Mouse (Mus musculus) kidney, postnatal 4 days (tissue): ENCODE measurements around the gene Gm9376.

Experiments
- DNase-seq, 2 experiments: peaks; one replicate each; pipeline ENCODE4 v3.0.0; 2021; ENCODE audit warnings: mixed read lengths in 2 of 2

Gm9376 gene

DNA sequence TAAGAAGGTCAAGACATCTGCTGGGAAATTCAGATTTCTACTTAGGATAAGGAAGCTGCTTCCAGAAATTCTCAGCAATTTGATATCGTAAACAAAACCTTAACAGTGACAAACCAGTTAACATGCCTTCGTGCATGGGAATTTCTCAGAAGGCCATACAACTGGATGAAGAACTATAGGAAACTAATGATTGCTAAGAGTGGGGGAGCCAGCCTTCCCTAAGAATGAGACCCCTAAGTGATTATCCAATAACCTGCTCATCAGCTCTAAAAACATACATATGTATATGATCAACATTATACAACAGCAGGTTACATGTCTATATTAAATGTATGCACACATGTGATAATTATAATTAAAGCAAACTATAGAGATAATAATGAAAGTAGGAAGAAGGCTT lies at the start of gene Gm9376:
Gene Gm9376 (plus strand): TSS at position 301 of the 400 bp plus-strand sequence.
- no peak for DNase-seq

- DNase-seq: no peak
Measured at GRCm38 (mm10) chr14:118220885-118221284, 45.9 kb upstream of the Gm9376 start.

- DNase-seq: no peak
Measured at GRCm38 (mm10) chr14:118225061-118225743, 41.6 kb upstream of the Gm9376 start.

DNA sequence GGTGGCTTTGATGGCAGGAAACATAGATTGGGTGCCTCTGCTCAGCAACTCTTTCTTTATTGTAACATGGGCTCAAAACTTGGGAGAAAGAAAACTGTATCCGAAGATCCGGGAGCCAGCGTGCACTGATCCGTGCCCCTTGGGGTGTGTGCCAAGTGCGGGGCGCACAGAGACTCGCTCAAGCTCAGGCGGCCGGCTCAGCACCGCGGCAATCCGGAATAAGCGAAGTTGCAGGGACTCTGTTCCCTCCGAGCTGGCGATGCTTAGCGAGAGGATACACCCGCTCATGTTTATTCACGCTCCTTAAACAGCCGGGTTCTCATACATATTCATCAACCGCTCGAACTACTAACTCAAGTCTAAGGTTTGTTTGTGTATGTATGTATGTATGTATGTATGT lies 40.8 kb upstream of the Gm9376 start:
- DNase-seq: peak; percentile 35 to 53

- no peak for DNase-seq
Measured at GRCm38 (mm10) chr14:118226471-118227155, 40.1 kb upstream of the Gm9376 start.

DNA sequence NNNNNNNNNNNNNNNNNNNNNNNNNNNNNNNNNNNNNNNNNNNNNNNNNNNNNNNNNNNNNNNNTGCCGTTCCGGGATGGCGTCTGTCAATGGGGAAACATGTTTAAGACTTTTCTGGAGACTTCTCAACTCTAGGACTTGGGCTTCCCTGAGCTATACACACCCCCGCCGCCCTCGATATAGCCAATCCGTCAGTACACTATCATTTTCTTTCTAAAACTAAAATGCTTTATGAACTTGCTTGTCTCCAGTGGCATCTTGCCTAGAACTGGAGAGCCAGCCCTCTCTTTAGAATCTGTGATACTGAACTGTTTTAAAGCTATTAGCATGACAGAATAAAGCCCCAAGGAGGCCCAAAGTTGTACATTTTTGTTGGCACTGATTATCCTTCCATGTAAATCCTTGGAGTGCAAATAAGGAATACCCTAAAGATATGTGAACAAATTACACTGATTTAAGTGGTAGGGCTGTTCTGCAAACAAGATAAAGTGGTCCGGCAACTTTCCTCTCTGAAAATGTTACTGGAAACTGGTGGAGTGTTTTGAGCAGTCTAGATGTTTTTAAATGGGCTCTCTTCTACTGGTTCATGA lies 34.3 kb upstream of the Gm9376 start:
- peak in 1 of 2 experiments; percentile 31 for DNase-seq

DNA sequence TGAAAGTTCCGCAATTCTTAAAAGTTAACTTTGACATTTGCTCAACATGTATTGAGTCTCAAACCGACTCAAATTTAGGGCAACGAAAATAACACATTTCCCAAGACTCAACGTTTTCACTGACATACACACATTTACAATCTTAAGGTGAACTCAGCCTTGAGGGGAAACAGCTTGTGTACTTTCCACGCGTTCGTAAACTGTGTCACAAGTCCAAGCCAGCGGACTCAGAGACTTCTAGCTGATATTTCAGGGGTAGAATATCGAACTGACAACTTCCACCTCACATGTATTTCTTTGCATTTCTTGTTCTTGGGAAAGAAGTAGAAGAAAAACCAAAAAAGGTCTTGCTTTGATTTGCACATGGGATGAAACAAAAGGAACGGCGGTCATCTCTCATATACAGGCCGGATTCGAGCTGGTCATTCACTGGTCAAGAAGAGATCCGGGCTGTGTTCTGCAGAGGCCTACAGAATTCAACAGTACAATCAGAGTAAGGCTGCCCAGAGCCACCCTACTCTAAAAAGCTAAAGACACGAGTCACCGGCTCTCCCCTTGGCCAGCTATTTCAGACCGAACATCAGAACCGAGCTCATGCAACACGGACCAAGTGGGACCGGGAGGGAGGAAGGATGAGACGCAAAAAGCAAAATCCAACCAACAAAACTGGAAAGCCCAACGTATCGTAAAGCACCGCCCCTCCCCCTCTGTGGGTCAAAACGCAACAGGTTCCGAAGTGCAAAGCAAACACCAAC lies 32.8 kb upstream of the Gm9376 start:
- peak; percentile 30 to 48 for DNase-seq

GRCm38 (mm10) chr14:118234541-118235210 lies 32.1 kb upstream of the Gm9376 start:
- DNase-seq: peak; percentile 13 to 48

DNA sequence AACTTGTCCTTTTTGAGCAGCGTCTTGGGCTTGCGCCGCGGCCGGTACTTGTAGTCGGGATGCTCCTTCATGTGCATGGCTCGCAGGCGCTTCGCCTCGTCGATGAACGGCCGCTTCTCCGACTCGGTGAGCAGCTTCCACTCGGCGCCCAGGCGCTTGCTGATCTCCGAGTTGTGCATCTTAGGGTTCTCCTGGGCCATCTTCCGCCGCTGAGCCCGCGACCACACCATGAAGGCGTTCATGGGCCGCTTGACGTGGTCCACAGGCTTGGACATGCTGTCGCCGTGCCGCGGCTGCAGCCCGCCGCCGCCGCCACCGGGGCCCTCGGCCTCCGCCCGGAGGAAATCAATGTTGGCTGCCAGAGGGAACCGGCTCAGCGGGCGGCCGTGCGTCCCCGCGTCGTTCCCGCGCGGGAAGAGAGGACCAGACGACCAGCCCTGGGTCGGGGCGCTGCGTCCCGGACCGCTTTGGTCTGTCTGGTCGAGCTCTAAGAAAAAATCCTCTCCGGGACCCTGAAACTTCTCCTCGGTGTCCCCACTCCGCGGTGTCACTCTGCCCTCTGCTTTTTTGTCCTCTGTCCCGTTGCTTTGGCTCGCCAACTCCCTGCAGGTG lies 31.3 kb upstream of the Gm9376 start:
- peak; percentile 48 to 65 for DNase-seq

- peak; percentile 55 to 74 for DNase-seq
Measured at GRCm38 (mm10) chr14:118235973-118236885, 30.5 kb upstream of the Gm9376 start.

GRCm38 (mm10) chr14:118236886-118237289 lies 29.9 kb upstream of the Gm9376 start, which contains the start of gene Sox21:
Sox21 (minus strand) TSS chr14:118237030.
- peak in 1 of 2 experiments; percentile 52 for DNase-seq

DNA sequence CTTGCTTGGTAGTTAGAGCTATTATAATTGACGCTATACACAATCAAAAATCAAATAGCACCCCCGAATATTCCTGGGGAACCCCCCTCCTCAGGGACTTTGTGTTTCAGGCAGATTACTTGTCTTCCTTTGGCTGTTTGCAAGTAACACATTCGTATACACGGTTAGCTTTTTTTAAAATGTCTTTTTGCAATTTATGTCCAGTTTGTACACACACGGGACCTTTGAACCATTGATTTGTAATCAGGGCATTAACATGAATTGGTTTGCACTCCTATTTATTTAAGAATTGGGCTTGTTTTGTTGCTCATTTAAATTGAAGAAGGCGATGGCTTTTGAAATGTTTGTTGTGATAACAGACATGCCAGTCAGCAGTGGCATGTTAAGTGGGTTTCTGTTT lies 29.0 kb upstream of the Gm9376 start:
- no peak for DNase-seq

DNA sequence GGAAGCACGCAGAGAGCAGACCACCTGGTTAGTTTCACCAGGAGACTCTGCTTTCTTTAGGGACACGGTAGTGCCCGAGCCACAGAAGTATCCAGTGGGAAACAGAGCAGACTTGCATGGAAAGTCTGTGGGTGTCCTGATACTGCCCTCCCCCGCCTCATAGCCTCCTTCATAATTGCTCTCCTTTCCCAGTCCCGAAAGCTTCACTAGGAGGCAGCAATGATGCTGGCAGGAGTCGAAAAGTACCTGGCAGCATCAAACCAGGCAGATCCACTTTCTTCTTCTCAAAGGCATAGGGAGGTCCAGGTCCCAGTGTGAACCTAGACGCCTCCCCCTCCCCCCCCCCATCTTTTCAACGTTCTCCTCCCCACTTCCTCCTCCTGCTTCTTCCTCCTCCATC lies 27.4 kb upstream of the Gm9376 start:
- no peak for DNase-seq

- no peak for DNase-seq
Measured at GRCm38 (mm10) chr14:118241416-118241815, 25.3 kb upstream of the Gm9376 start.

GRCm38 (mm10) chr14:118253381-118253780 lies 13.4 kb upstream of the Gm9376 start:
- DNase-seq: no peak

- DNase-seq: no peak
Measured at GRCm38 (mm10) chr14:118268849-118269248, 2.1 kb downstream of the Gm9376 start.

DNA sequence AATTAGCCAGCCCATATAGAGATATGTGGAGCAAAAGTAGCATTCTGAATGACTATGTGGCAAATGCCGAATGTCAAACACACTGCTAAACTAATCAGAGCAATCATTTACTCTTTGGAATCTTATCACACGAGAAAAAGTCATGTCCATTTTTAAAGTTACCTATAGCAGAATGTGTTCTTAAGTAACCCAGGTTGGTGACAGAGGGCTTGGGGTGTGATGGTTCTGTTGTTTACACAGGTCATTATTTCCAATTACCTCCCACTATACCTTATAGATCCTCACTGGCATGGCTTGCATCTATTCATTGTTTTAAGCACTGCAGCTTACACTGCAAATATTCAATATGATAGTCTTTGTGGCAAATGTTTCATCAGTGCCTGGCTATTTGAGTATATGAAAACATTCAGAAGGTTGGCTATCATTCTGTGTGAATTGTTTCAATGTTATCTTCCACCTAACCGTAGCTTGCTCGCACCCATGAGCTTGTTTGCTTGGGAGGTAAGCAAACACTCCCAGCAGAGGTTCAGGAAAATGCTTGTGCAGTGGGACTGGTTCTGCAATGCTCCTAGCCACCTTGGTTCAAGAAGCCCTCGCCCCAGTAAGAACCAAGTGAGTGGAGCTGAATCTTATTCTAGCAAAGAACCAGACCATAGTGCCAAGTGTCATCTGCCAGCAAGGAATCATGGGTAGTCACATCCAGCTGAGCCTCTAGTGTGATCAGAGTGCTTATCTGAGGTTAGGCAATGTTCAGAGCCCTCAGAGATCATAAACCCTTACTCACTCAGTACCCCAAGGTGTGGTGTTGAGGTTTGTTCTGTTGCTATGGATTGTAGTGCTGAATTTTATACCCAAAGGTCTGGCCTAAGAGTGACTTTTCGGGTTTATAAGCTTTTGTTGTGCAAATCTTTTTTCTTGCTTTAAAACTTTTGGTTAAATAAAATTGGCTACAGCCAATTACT lies 6.1 kb downstream of the Gm9376 start:
- DNase-seq: no peak

DNA sequence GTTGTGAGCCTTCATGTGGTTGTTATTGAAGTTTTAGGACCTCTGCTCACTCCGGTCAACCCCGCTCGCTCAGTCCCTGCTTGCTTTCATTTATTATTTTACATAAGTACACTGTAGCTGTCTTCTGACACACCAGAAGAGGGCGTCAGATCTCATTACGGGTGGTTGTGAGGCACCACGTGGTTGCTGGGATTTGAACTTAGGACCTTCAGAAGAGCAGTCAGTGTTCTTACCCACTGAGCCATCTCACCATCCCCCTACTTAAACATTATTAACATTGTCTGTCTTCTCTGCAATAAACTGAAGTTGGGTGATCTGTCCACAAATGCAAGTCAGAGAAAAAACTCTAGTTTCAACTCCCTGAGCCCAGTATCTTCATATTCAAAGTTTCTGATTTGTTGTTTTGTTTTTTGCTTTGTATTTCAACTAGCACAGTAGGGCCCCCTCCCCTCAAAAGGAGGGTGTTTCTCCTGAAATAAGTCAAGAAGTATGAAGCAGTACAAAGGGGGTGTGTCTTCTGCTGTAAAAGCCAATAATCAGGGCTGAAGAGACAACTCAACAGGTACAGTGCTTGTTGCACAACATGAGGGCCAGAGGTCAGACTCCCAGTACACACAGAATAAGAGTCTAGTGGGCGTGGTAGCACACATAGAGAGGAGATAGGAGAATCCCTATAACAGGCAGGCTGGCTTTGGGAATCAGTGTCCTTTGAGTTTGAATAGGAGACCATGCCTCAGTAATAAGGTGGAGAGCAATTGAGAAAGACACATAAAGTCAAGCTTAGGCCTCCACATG lies 11.1 kb downstream of the Gm9376 start:
- no peak for DNase-seq

DNA sequence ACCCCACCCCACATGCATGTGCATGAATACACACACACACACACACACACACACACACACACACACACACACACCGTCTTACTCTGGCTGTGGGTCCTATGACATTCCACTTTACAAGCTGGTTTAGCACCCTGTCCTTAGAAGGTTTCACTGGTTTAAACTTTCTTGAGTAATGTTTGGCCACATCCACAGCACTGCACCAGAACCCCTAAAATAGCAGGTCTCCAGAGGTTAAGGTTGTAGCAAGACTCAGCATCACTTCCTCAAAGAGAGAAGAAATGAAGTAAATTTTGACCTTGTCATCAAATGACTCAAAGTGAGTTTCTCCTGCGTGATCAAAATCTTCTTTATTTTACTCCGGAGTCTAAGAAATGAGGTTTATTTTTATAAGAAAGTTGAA lies 15.5 kb downstream of the Gm9376 start:
- no peak for DNase-seq
